Mouse (Mus musculus): ENCODE results near the gene Zfp467. TPM values are rescaled to one million over a fixed set of nuclear protein-coding genes. Genes with fewer than 3 reads are reported as not detected.

Zfp467 gene
- polyA plus RNA-seq, 1 experiment from 2014 or later = 31.4 TPM

DNA sequence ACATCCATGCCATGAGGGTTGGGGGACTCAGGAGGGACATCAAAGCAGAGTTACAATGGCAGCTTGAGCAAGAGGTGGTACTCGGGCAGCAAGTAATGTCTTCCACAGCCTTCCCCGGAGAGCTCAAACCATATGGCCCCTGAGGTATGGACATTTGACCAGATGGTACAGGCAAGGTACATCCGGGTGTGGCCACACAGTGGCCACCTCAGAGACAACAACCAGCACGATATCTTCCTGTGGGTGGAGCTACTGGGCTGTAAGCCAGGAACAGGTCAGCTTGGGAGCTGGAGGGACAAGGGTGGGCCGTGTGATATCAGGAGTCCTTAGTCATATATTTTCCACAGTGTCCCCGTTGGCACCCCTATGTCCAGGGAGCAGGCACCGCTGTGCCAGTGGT lies 21.9 kb upstream of the Zfp467 start:
- H3K9ac ChIP-seq (ENCODE audit: low read depth, low read length) = no peak overlapping the region
- H3K9me3 ChIP-seq (ENCODE audit: control insufficient read depth, low read length) = no peaks in the 10 kb centered on the region
- H3K4me1 ChIP-seq (ENCODE audit: control insufficient read depth, insufficient read depth, low read length) = no peaks in the 10 kb centered on the region
- H3K4me3 ChIP-seq (ENCODE audit: low read length) = no peak overlapping the region
- no peak for ATAC-seq (ENCODE audit: low FRiP score, low TSS enrichment)
- H3K27me3 ChIP-seq (ENCODE audit: control insufficient read depth, insufficient read depth, low read length) = no peaks in the 10 kb centered on the region
- no peak overlapping the region for H3K4me2 ChIP-seq (replicated peaks; ENCODE audit: low read depth, low read length)
- no peaks in the 10 kb centered on the region for H3K36me3 ChIP-seq (ENCODE audit: control insufficient read depth, insufficient read depth, low read length)
- WGBS = 66% methylated on average over 7 of the region's 7 CpGs
- H3K27ac ChIP-seq (ENCODE audit: low read depth, low read length) = no peak overlapping the region

DNA sequence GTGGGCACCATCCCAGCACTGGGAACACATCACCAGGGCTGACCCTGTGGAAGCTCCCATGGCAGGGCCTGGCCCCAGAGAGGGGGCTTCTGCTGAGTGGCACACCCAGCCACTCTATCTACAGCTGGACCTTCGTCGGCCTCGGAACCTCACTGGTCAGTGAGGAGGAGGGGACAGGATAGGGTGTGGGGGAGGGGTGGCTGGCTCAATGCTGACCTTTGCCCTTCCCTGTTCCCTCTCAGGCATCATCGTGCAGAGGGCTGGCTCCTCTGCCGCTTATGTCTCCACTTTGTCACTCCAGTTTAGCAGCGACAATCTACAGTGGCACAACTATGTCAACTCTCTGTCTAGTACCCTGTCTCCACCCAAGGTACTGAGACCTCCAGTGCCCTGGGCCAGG lies 21.1 kb upstream of the Zfp467 start:
- H3K9ac ChIP-seq (ENCODE audit: low read depth, low read length) = no peak overlapping the region
- no peak overlapping the region for H3K4me2 ChIP-seq (replicated peaks; ENCODE audit: low read depth, low read length)
- H3K27ac ChIP-seq (ENCODE audit: low read depth, low read length) = no peak overlapping the region
- ATAC-seq (ENCODE audit: low FRiP score, low TSS enrichment) = no peak
- H3K27me3 ChIP-seq (ENCODE audit: control insufficient read depth, insufficient read depth, low read length) = no peaks in the 10 kb centered on the region
- H3K4me1 ChIP-seq (ENCODE audit: control insufficient read depth, insufficient read depth, low read length) = no peaks in the 10 kb centered on the region
- WGBS = 29% methylated on average over 6 of the region's 6 CpGs
- H3K9me3 ChIP-seq (ENCODE audit: control insufficient read depth, low read length) = no peaks in the 10 kb centered on the region
- H3K36me3 ChIP-seq (ENCODE audit: control insufficient read depth, insufficient read depth, low read length) = no peaks in the 10 kb centered on the region
- no peak overlapping the region for H3K4me3 ChIP-seq (ENCODE audit: low read length)

DNA sequence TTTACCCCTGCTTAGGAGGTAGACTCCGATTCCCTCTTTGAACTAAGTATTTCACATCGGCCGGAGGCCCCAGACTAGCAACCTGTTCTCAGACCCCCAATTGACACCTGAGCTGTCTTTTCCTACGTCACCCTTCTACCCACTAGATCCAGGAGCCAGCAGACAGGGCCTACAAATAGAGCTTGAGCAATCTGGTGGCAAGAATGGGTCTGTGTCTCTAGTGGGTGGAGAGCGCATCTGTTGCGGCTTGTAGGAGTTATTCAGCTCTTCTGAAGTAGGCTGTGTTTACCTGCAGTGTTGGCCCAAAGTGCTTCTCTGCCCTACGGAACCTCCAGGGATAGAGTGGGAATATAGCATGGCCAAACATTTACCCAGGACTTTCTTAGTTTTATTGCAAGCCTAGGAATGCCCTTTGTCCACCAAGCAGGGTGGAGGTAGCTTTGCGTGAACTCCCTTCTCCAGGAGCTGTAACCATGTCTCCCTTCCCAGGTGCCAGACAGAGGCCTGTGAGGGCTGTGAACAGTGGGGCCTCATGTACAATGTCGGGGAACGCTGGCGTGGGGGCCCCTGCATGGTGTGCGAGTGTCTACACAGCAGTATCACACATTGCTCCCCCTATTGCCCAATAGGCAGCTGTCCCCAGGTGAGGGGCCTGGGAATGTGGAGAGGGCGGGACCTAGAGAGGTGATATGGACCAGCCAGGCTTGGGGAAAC lies 19.5 kb upstream of the Zfp467 start:
- Histone ChIP-seq H3K4me1 (ENCODE audit: control insufficient read depth, insufficient read depth, low read length) (no peaks in the 10 kb centered on the region), H3K4me2 (replicated peaks; ENCODE audit: low read depth, low read length) (no peak overlapping the region), H3K27ac (ENCODE audit: low read depth, low read length) (no peak overlapping the region), H3K4me3 (ENCODE audit: low read length) (no peak overlapping the region), H3K9ac (ENCODE audit: low read depth, low read length) (no peak overlapping the region), H3K9me3 (ENCODE audit: control insufficient read depth, low read length) (no peaks in the 10 kb centered on the region), H3K36me3 (ENCODE audit: control insufficient read depth, insufficient read depth, low read length) (no peaks in the 10 kb centered on the region), H3K27me3 (ENCODE audit: control insufficient read depth, insufficient read depth, low read length) (no peaks in the 10 kb centered on the region)
- 87% methylated on average over 13 of the region's 13 CpGs for WGBS
- ATAC-seq (ENCODE audit: low FRiP score, low TSS enrichment) = no peak

DNA sequence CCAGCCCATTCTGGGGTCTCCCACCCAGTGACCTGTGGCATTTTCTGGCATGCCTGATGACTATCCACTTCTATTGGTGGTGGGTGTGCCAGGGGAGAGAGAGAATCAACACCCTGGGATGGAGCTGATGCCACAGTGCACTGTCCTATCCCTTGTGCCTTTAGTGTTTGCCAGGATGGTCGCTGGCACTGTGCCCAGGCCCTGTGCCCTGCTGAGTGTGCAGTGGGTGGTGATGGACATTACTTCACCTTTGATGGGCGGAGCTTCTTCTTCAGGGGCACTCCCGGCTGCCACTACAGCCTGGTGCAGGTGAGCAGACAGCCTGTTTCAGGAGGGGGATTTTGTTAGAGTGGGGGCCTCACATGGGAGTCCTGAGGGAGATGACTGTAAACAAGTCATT lies 7.1 kb upstream of the Zfp467 start:
- no peak for ATAC-seq (ENCODE audit: low FRiP score, low TSS enrichment)
- Histone ChIP-seq H3K4me1 (ENCODE audit: control insufficient read depth, insufficient read depth, low read length) (no peaks in the 10 kb centered on the region), H3K36me3 (ENCODE audit: control insufficient read depth, insufficient read depth, low read length) (no peaks in the 10 kb centered on the region), H3K9me3 (ENCODE audit: control insufficient read depth, low read length) (no peaks in the 10 kb centered on the region), H3K4me2 (replicated peaks; ENCODE audit: low read depth, low read length) (no peak overlapping the region), H3K27me3 (ENCODE audit: control insufficient read depth, insufficient read depth, low read length) (no peaks in the 10 kb centered on the region), H3K4me3 (ENCODE audit: low read length) (no peak overlapping the region), H3K27ac (ENCODE audit: low read depth, low read length) (no peak overlapping the region), H3K9ac (ENCODE audit: low read depth, low read length) (no peak overlapping the region)
- WGBS = 70% methylated on average over 3 of the region's 3 CpGs

DNA sequence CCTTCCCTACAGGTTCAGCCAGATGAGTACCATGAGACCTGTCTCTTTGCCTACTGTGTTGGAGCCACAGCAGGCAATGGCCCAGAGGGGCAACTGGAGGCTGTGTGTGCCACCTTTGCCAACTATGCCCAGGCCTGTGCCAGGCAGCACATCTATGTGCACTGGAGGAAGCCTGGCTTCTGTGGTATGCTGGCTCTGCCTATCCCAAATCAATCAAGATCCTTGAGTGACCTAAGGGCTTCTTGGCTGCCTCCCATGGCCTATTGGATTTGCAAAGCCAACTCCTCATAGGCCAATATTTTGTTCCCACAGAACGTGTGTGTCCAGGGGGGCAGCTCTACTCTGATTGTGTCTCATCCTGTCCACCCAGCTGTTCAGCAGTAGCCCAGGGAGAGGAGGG lies 6.5 kb upstream of the Zfp467 start:
- Histone ChIP-seq H3K4me3 (ENCODE audit: low read length) (no peak overlapping the region), H3K4me2 (replicated peaks; ENCODE audit: low read depth, low read length) (no peak overlapping the region), H3K9me3 (ENCODE audit: control insufficient read depth, low read length) (no peaks in the 10 kb centered on the region), H3K36me3 (ENCODE audit: control insufficient read depth, insufficient read depth, low read length) (no peaks in the 10 kb centered on the region), H3K27ac (ENCODE audit: low read depth, low read length) (no peak overlapping the region), H3K4me1 (ENCODE audit: control insufficient read depth, insufficient read depth, low read length) (0 out of 2 replicates have a peak, but pooled peaks cover 1% of the 10 kb centered on the region), H3K27me3 (ENCODE audit: control insufficient read depth, insufficient read depth, low read length) (no peaks in the 10 kb centered on the region), H3K9ac (ENCODE audit: low read depth, low read length) (no peak overlapping the region)
- 63% methylated on average over 1 of the region's 1 CpGs for WGBS
- ATAC-seq (ENCODE audit: low FRiP score, low TSS enrichment) = no peak

DNA sequence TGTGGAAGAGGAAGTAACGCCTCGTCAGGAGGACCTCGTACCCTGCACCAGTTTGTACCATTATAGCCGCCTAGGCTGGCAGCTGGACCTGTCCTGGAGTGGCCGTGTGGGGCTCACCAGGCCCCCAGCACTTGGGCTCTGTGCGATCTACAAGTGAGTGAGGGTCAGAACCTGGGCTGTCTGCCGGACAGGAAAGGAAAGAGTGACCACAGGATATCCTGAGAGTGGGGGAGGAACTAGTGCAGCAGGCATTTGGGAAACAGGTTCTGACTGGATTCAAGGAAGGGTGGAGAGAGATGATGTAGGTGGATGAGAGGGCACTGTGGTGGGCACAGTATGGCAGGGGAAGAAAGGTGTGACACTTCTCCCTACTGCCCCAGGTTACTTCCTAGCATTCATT lies 2.9 kb upstream of the Zfp467 start:
- Histone ChIP-seq H3K4me2 (replicated peaks; ENCODE audit: low read depth, low read length) (no peak overlapping the region), H3K9me3 (ENCODE audit: control insufficient read depth, low read length) (no peaks in the 10 kb centered on the region), H3K27me3 (ENCODE audit: control insufficient read depth, insufficient read depth, low read length) (no peaks in the 10 kb centered on the region), H3K36me3 (ENCODE audit: control insufficient read depth, insufficient read depth, low read length) (no peaks in the 10 kb centered on the region), H3K4me3 (ENCODE audit: low read length) (no peak overlapping the region), H3K27ac (ENCODE audit: low read depth, low read length) (no peak overlapping the region), H3K4me1 (ENCODE audit: control insufficient read depth, insufficient read depth, low read length) (peaks cover 14% of the 10 kb centered on the region), H3K9ac (ENCODE audit: low read depth, low read length) (no peak overlapping the region)
- no peak for ATAC-seq (ENCODE audit: low FRiP score, low TSS enrichment)
- 63% methylated on average over 7 of the region's 7 CpGs for WGBS

DNA sequence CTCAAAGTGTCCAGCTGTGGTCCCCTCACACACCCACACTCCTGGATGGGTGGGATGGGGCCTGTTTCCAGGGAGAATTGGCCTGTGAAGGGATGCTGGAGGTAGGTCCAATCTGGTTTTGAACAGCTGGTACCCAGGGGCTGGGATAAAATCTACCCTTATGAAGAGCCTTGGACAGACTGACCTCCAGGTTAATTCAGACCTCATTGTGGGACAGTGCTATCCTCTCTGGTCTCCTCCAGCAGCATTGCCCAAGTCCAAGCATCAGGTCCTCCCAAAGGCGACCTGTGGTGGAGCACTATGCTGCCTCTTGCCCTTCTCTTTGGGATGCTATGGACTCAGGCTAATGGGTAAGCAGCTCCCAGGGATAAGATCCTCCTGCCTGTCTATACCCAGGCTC lies 2.3 kb upstream of the Zfp467 start, which contains the start of gene Sspo:
Gene Sspo, plus strand, starts transcription at position 301 of the 400 bp plus-strand sequence.
- Histone ChIP-seq H3K9ac (ENCODE audit: low read depth, low read length) (no peak within 1 kb of the TSS), H3K9me3 (ENCODE audit: control insufficient read depth, low read length) (no peaks in the 10 kb centered on the region), H3K4me2 (replicated peaks; ENCODE audit: low read depth, low read length) (no peak within 1 kb of the TSS), H3K27ac (ENCODE audit: low read depth, low read length) (no peak within 1 kb of the TSS), H3K4me3 (ENCODE audit: low read length) (no peak within 1 kb of the TSS), H3K27me3 (ENCODE audit: control insufficient read depth, insufficient read depth, low read length) (no peaks in the 10 kb centered on the region), H3K4me1 (ENCODE audit: control insufficient read depth, insufficient read depth, low read length) (peaks cover 20% of the 10 kb centered on the region), H3K36me3 (ENCODE audit: control insufficient read depth, insufficient read depth, low read length) (no peaks in the 10 kb centered on the region; the same call in 1 of the 2 replicates)
- 93% methylated on average over 1 of the region's 1 CpGs for WGBS
- no peak for ATAC-seq (ENCODE audit: low FRiP score, low TSS enrichment)

DNA sequence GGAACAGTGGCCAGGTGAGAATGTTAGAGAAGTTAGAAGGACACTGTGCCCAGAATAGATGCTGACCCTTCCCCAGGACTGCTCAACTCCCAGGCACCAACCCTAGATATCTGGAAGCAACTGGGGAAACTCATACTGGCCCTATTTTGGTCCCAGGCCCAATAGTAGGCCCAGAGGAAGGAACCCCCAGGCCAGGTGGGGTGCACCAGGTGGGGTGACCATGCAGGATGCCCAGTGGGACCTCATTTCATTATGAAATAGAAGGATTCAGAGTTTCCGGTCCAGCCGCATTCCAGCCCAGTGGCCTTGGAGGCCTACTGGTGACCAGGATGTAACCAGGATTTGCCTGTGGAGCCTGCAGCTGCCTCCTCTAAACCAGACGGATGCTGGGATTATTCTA lies 1.3 kb upstream of the Zfp467 start:
- Histone ChIP-seq H3K9ac (ENCODE audit: low read depth, low read length) (no peak overlapping the region), H3K4me3 (ENCODE audit: low read length) (no peak overlapping the region), H3K4me1 (ENCODE audit: control insufficient read depth, insufficient read depth, low read length) (peaks cover 21% of the 10 kb centered on the region), H3K9me3 (ENCODE audit: control insufficient read depth, low read length) (no peaks in the 10 kb centered on the region), H3K27me3 (ENCODE audit: control insufficient read depth, insufficient read depth, low read length) (no peaks in the 10 kb centered on the region), H3K4me2 (replicated peaks; ENCODE audit: low read depth, low read length) (peak overlapping the region; percentile 76; the same call in 1 of the 2 replicates), H3K27ac (ENCODE audit: low read depth, low read length) (peak overlapping the region; percentile 96; the same call in 1 of the 2 replicates), H3K36me3 (ENCODE audit: control insufficient read depth, insufficient read depth, low read length) (peaks cover 9% of the 10 kb centered on the region)
- ATAC-seq (ENCODE audit: low FRiP score, low TSS enrichment) = no peak
- WGBS = 76% methylated on average over 3 of the region's 3 CpGs

DNA sequence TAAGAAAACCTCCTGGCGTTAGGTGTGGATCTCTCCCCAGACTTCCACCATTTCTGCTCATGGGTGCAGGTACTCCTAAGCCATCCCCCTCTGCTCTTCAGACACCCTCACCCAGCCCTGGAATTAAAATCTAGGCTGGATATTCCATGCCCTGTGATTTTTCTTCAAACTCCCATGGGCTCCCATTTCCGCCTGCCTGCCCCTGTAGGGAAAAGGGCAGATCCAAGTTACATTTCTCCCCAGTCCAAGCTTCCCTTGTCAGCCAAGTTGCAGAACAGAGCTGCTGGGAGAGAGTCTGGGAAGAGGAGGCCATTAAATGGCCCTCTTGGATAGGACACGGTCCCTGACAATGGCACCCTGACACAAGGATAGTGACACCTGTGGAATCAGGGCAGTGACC lies 631 bp upstream of the Zfp467 start:
- H3K4me1 ChIP-seq (ENCODE audit: control insufficient read depth, insufficient read depth, low read length) = peaks cover 26% of the 10 kb centered on the region
- peak overlapping the region; percentile 96; the same call in 1 of the 2 replicates for H3K27ac ChIP-seq (ENCODE audit: low read depth, low read length)
- peak overlapping the region; percentile 90; the same call in 1 of the 2 replicates for H3K9ac ChIP-seq (ENCODE audit: low read depth, low read length)
- peaks cover 15% of the 10 kb centered on the region for H3K36me3 ChIP-seq (ENCODE audit: control insufficient read depth, insufficient read depth, low read length)
- WGBS = 18% methylated on average over 3 of the region's 3 CpGs
- peak overlapping the region; percentile 77 for H3K4me3 ChIP-seq (ENCODE audit: low read length)
- H3K27me3 ChIP-seq (ENCODE audit: control insufficient read depth, insufficient read depth, low read length) = no peaks in the 10 kb centered on the region
- no peaks in the 10 kb centered on the region for H3K9me3 ChIP-seq (ENCODE audit: control insufficient read depth, low read length)
- H3K4me2 ChIP-seq (replicated peaks; ENCODE audit: low read depth, low read length) = peak overlapping the region; percentile 76
- ATAC-seq (ENCODE audit: low FRiP score, low TSS enrichment) = no peak

All from kidney, embryonic 14.5 days (tissue).